Mouse (Mus musculus): ENCODE data around the gene Chordc1.

DNA sequence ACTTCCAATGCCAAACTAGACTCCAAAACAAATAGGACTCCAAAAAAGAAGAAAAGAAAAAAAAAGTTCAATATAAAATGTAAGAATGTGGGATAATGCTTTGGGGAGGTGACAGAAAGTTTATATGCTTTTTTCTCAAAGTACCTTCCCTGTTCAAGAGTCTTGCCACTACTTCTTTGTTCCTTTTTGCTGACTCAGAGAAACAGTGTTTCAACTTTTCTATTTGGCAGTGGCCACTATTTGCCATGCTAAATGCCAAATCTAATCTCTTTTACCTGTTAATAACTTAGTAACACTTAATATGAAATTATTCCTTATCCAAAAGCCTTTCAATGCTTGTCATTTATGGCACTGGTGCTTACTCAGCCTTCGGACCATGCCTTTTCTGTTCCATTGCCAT, 16.0 kb upstream of the Chordc1 start:
- TF ChIP-seq GATA1 (IDR thresholded peaks at IDR 0.05; ENCODE audit: borderline replicate concordance, low read length) (no peak), CTCF (IDR thresholded peaks at IDR 0.05; ENCODE audit: low read depth, low read length) (no peak), GATA2 (IDR thresholded peaks at IDR 0.05; ENCODE audit: borderline replicate concordance, low read depth, low read length) (no peak)

All from G1E (cell line).